Mouse (Mus musculus): Measurements from ENCODE around the gene Madcam1. TPM values are rescaled to one million over a fixed set of nuclear protein-coding genes. Genes with fewer than 3 reads are reported as not detected.

Madcam1 gene
- polyA plus RNA-seq, 1 experiment, result not detected

- H3K4me3 ChIP-seq (ENCODE audit: insufficient read depth, low read length), result no peak overlapping the region
- 0 out of 2 replicates have a peak, but pooled peaks cover 2% of the 10 kb centered on the region for H3K4me1 ChIP-seq (ENCODE audit: control insufficient read depth, insufficient read depth, low read length)
- no peak overlapping the region for H3K27ac ChIP-seq (ENCODE audit: insufficient read depth, low read length)
- TF ChIP-seq POLR2A (IDR thresholded peaks at IDR 0.05; ENCODE audit: extremely low read depth, insufficient read depth, low read length) (no peak), CTCF (IDR thresholded peaks at IDR 0.05; ENCODE audit: extremely low read depth, insufficient read depth, low read length) (no peak)
These were observed 692 bp downstream of the Madcam1 start for GRCm38 (mm10) chr10:79665051-79665450.

- Histone ChIP-seq H3K4me1 (ENCODE audit: control insufficient read depth, insufficient read depth, low read length) (peaks cover 8% of the 10 kb centered on the region), H3K27ac (ENCODE audit: insufficient read depth, low read length) (no peak overlapping the region), H3K4me3 (ENCODE audit: insufficient read depth, low read length) (no peak overlapping the region)
- TF ChIP-seq POLR2A (IDR thresholded peaks at IDR 0.05; ENCODE audit: extremely low read depth, insufficient read depth, low read length), result no peak
- TF ChIP-seq CTCF (IDR thresholded peaks at IDR 0.05; ENCODE audit: extremely low read depth, insufficient read depth, low read length), result no peak
These were observed 2.1 kb downstream of the Madcam1 start for GRCm38 (mm10) chr10:79666493-79666892.

GRCm38 (mm10) chr10:79668076-79668475 is 3.7 kb downstream of the Madcam1 start:
- H3K4me3 ChIP-seq (ENCODE audit: insufficient read depth, low read length), result no peak overlapping the region
- no peak overlapping the region for H3K27ac ChIP-seq (ENCODE audit: insufficient read depth, low read length)
- peaks cover 8% of the 10 kb centered on the region for H3K4me1 ChIP-seq (ENCODE audit: control insufficient read depth, insufficient read depth, low read length)
- TF ChIP-seq CTCF (IDR thresholded peaks at IDR 0.05; ENCODE audit: extremely low read depth, insufficient read depth, low read length) (no peak), POLR2A (IDR thresholded peaks at IDR 0.05; ENCODE audit: extremely low read depth, insufficient read depth, low read length) (no peak)

GRCm38 (mm10) chr10:79668771-79669575 is 4.6 kb downstream of the Madcam1 start, which contains the start of gene Tpgs1:
Gene Tpgs1 (plus strand): TSS chr10:79669369.
- Histone ChIP-seq H3K27ac (ENCODE audit: insufficient read depth, low read length) (peak within 1 kb of the TSS; percentile 87), H3K4me3 (ENCODE audit: insufficient read depth, low read length) (peak within 1 kb of the TSS; percentile 45), H3K4me1 (ENCODE audit: control insufficient read depth, insufficient read depth, low read length) (peaks cover 8% of the 10 kb centered on the region)
- TF ChIP-seq CTCF (IDR thresholded peaks at IDR 0.05; ENCODE audit: extremely low read depth, insufficient read depth, low read length), result peak; percentile 85
- 0 out of 2 replicates have a peak, but pooled peaks have one; percentile 41 for TF ChIP-seq POLR2A (IDR thresholded peaks at IDR 0.05; ENCODE audit: extremely low read depth, insufficient read depth, low read length)

- peaks cover 8% of the 10 kb centered on the region for H3K4me1 ChIP-seq (ENCODE audit: control insufficient read depth, insufficient read depth, low read length)
- H3K27ac ChIP-seq (ENCODE audit: insufficient read depth, low read length), result peak overlapping the region; percentile 87
- H3K4me3 ChIP-seq (ENCODE audit: insufficient read depth, low read length), result peak overlapping the region; percentile 45
- no peak for TF ChIP-seq CTCF (IDR thresholded peaks at IDR 0.05; ENCODE audit: extremely low read depth, insufficient read depth, low read length)
- TF ChIP-seq POLR2A (IDR thresholded peaks at IDR 0.05; ENCODE audit: extremely low read depth, insufficient read depth, low read length), result no peak
These were observed 5.3 kb downstream of the Madcam1 start for GRCm38 (mm10) chr10:79669576-79670057.

GRCm38 (mm10) chr10:79670071-79670888 is 5.9 kb downstream of the Madcam1 start:
- Histone ChIP-seq H3K4me3 (ENCODE audit: insufficient read depth, low read length) (peak overlapping the region; percentile 45), H3K4me1 (ENCODE audit: control insufficient read depth, insufficient read depth, low read length) (peaks cover 8% of the 10 kb centered on the region), H3K27ac (ENCODE audit: insufficient read depth, low read length) (no peak overlapping the region)
- TF ChIP-seq POLR2A (IDR thresholded peaks at IDR 0.05; ENCODE audit: extremely low read depth, insufficient read depth, low read length), result no peak
- TF ChIP-seq CTCF (IDR thresholded peaks at IDR 0.05; ENCODE audit: extremely low read depth, insufficient read depth, low read length), result no peak

GRCm38 (mm10) chr10:79671396-79672087 is 7.2 kb downstream of the Madcam1 start:
- no peak overlapping the region for H3K27ac ChIP-seq (ENCODE audit: insufficient read depth, low read length)
- H3K4me1 ChIP-seq (ENCODE audit: control insufficient read depth, insufficient read depth, low read length), result peaks cover 8% of the 10 kb centered on the region
- TF ChIP-seq POLR2A (IDR thresholded peaks at IDR 0.05; ENCODE audit: extremely low read depth, insufficient read depth, low read length), result no peak
- TF ChIP-seq CTCF (IDR thresholded peaks at IDR 0.05; ENCODE audit: extremely low read depth, insufficient read depth, low read length), result no peak
- no peak overlapping the region for H3K4me3 ChIP-seq (ENCODE audit: insufficient read depth, low read length)

- peaks cover 8% of the 10 kb centered on the region for H3K4me1 ChIP-seq (ENCODE audit: control insufficient read depth, insufficient read depth, low read length)
- TF ChIP-seq POLR2A (IDR thresholded peaks at IDR 0.05; ENCODE audit: extremely low read depth, insufficient read depth, low read length), result no peak
- TF ChIP-seq CTCF (IDR thresholded peaks at IDR 0.05; ENCODE audit: extremely low read depth, insufficient read depth, low read length), result no peak
- H3K27ac ChIP-seq (ENCODE audit: insufficient read depth, low read length), result no peak overlapping the region
- H3K4me3 ChIP-seq (ENCODE audit: insufficient read depth, low read length), result no peak overlapping the region
These were observed 7.7 kb downstream of the Madcam1 start for GRCm38 (mm10) chr10:79672088-79672455.

- H3K27ac ChIP-seq (ENCODE audit: insufficient read depth, low read length), result no peak overlapping the region
- TF ChIP-seq POLR2A (IDR thresholded peaks at IDR 0.05; ENCODE audit: extremely low read depth, insufficient read depth, low read length) (no peak), CTCF (IDR thresholded peaks at IDR 0.05; ENCODE audit: extremely low read depth, insufficient read depth, low read length) (no peak)
- H3K4me1 ChIP-seq (ENCODE audit: control insufficient read depth, insufficient read depth, low read length), result peaks cover 8% of the 10 kb centered on the region
These were observed 8.7 kb downstream of the Madcam1 start for GRCm38 (mm10) chr10:79673054-79673453.

More at GRCm38 (mm10) chr10:79673054-79673453, 8.7 kb downstream of the Madcam1 start:
- H3K4me3 ChIP-seq (ENCODE audit: insufficient read depth, low read length), result no peak overlapping the region
